ENCODE assay signal across 9 mouse cellular contexts in genomic region chr6:86813341-86813740, GRCm38 (mm10). TPM values are rescaled to one million over a fixed set of nuclear protein-coding genes. Genes with fewer than 3 reads are reported as not detected.
A peak's percentile ranks its signal among the peaks of the same experiment; 100 is the strongest.
DNase-seq lines count a peak whose midpoint lies in the region; ATAC-seq and TF ChIP-seq lines count a peak whose summit lies in the region.
"Had no signal": no experiment of that assay in that cellular context is flagged by ENCODE, and none has a peak within 500 bp of the region (broad histone marks: within the 10 kb centered on the region; RNA-seq: fewer than 3 reads in every experiment).

No protein-coding gene starts in this region.

- peak; percentile 39; the same call in 1 of the 2 replicates for TF ChIP-seq CTCF in bone marrow macrophage, adult 2 months (IDR thresholded peaks at IDR 0.05; ENCODE audit: low read depth, low read length)

- DNase-seq in cerebellum, adult 18-20 months, result peak; percentile 48 to 69
- peak; percentile 53 for DNase-seq in midbrain, embryonic 14.5 days
- DNase-seq in midbrain, embryonic 10.5 days (ENCODE audit: low spot score), result no peak
- peak; percentile 74 for DNase-seq in heart, postnatal 4 days
- DNase-seq in lung, postnatal 10 days, result peak; percentile 72
- DNase-seq in urinary bladder, postnatal 14 days (ENCODE audit: low spot score), result peak; percentile 67

- H3K9ac ChIP-seq in midbrain, embryonic 14.5 days (replicated peaks; ENCODE audit: low read length), result no peak overlapping the region
- H3K9ac ChIP-seq: liver, embryonic 15.5 days had no signal

- no peak overlapping the region for H3K27ac ChIP-seq in midbrain, embryonic 14.5 days (replicated peaks; ENCODE audit: low read depth, low read length)
- no peak overlapping the region for H3K27ac ChIP-seq in midbrain, embryonic 10.5 days (replicated peaks)
- H3K27ac ChIP-seq in bone marrow macrophage, adult 2 months (ENCODE audit: insufficient read depth, low read depth, low read length), result no peak overlapping the region
- H3K27ac ChIP-seq: liver, embryonic 15.5 days had no signal

- H3K4me3 ChIP-seq in midbrain, embryonic 14.5 days (replicated peaks; ENCODE audit: low read depth, low read length), result no peak overlapping the region
- no peak overlapping the region for H3K4me3 ChIP-seq in midbrain, embryonic 10.5 days
- H3K4me3 ChIP-seq in bone marrow macrophage, adult 2 months (ENCODE audit: insufficient read depth, low read length), result no peak overlapping the region
- H3K4me3 ChIP-seq: liver, embryonic 15.5 days had no signal

- 26% methylated on average over 3 of the region's 3 CpGs for WGBS in midbrain, embryonic 14.5 days
- 24% methylated on average over 3 of the region's 3 CpGs for WGBS in midbrain, embryonic 10.5 days

- H3K36me3 ChIP-seq in midbrain, embryonic 14.5 days (ENCODE audit: control insufficient read depth, insufficient read depth, low read length), result no peaks in the 10 kb centered on the region
- H3K36me3 ChIP-seq in midbrain, embryonic 10.5 days, result no peaks in the 10 kb centered on the region
- H3K36me3 ChIP-seq: liver, embryonic 15.5 days had no signal

- H3K9me3 ChIP-seq in midbrain, embryonic 14.5 days (ENCODE audit: control insufficient read depth, low read length), result no peaks in the 10 kb centered on the region
- no peaks in the 10 kb centered on the region for H3K9me3 ChIP-seq in midbrain, embryonic 10.5 days (replicated peaks)
- H3K9me3 ChIP-seq: liver, embryonic 15.5 days had no signal

- H3K27me3 ChIP-seq in midbrain, embryonic 14.5 days (ENCODE audit: control insufficient read depth, insufficient read depth, low read length), result no peaks in the 10 kb centered on the region
- H3K27me3 ChIP-seq in midbrain, embryonic 10.5 days (ENCODE audit: low read depth, poor library complexity, severe bottlenecking), result no peaks in the 10 kb centered on the region
- H3K27me3 ChIP-seq: liver, embryonic 15.5 days had no signal

- peaks cover 4% of the 10 kb centered on the region; the same call in 1 of the 2 replicates for H3K4me1 ChIP-seq in midbrain, embryonic 14.5 days (ENCODE audit: control insufficient read depth, insufficient read depth, low read length)
- peaks cover 16% of the 10 kb centered on the region for H3K4me1 ChIP-seq in midbrain, embryonic 10.5 days
- peaks cover 6% of the 10 kb centered on the region; the same call in 1 of the 2 replicates for H3K4me1 ChIP-seq in bone marrow macrophage, adult 2 months (ENCODE audit: control insufficient read depth, insufficient read depth, low read length)

- ATAC-seq in cerebellum, adult (ENCODE audit: insufficient number of reproducible peaks, low FRiP score, low TSS enrichment), result no peak
- no peak for ATAC-seq in midbrain, embryonic 14.5 days (ENCODE audit: low FRiP score, low TSS enrichment)

- no peak overlapping the region for H3K4me2 ChIP-seq in midbrain, embryonic 14.5 days (ENCODE audit: low read length)
- H3K4me2 ChIP-seq: liver, embryonic 15.5 days had no signal

- TF ChIP-seq POLR2A in bone marrow macrophage, adult 2 months (IDR thresholded peaks at IDR 0.05; ENCODE audit: borderline replicate concordance, low read depth, low read length), result no peak

RNA-seq across cellular contexts. Expression of gene Anxa4, which starts 20.0 kb away (rescaled TPM):
- polyA plus RNA-seq in midbrain, embryonic 14.5 days (2014; fragmentation: Nextera tagmentation; extraction: Ambion mirVana), result 2.8 and 5.6 TPM in 2 replicates
- 4.5 and 5.2 TPM in 2 replicates for polyA plus RNA-seq in midbrain, embryonic 10.5 days (2016; fragmentation: Nextera tagmentation; extraction: Ambion mirVana)
- polyA plus RNA-seq in bone marrow macrophage, adult 2 months (2012; ENCODE audit: insufficient read depth, insufficient read length, missing spikeins), result 305 and 317 TPM in 2 replicates
- total RNA-seq in heart, postnatal 4 days (2021), result 10 to 100 TPM; 36.4 to 36.5 TPM

RNA-seq across cellular contexts. Expression of gene Aak1, which starts 36.0 kb away (rescaled TPM):
- polyA plus RNA-seq in midbrain, embryonic 14.5 days (2014; fragmentation: Nextera tagmentation; extraction: Ambion mirVana), result 41.9 and 43.9 TPM in 2 replicates
- polyA plus RNA-seq in midbrain, embryonic 10.5 days (2016; fragmentation: Nextera tagmentation; extraction: Ambion mirVana), result 10.2 and 15.4 TPM in 2 replicates
- 16.6 and 24.0 TPM in 2 replicates for polyA plus RNA-seq in bone marrow macrophage, adult 2 months (2012; ENCODE audit: insufficient read depth, insufficient read length, missing spikeins)
- total RNA-seq in heart, postnatal 4 days (2021), result 100 to 1,000 TPM in 1 of 2 experiments, 10 to 100 TPM in 1; 99.0 to 109 TPM

Comparison
In these comparisons a context has a peak if more than half of its experiments do, and no peak if none do; other contexts are left out.
1. RNA of gene Anxa4, which starts 20.0 kb away (polyA plus RNA-seq): 305 to 317 TPM in bone marrow macrophage, adult 2 months; 2.8 to 5.6 TPM in midbrain, embryonic 14.5 days and 4.5 to 5.2 TPM in midbrain, embryonic 10.5 days; every median in the first group is over 10 times any median in the second.